Mouse (Mus musculus) C2C12 (cell line): Measurements from ENCODE around the gene Hoga1. TPM values are rescaled to one million over a fixed set of nuclear protein-coding genes. Genes with fewer than 3 reads are reported as not detected.

Experiments used
- H3K27me3 ChIP-seq: one replicate; pipeline ENCODE4 v1.6.1; 2011; ENCODE audit not compliant: control insufficient read depth, insufficient read depth, insufficient read length
- H3K36me3 ChIP-seq: one replicate; pipeline ENCODE4 v1.6.1; 2011; ENCODE audit not compliant: control insufficient read depth, insufficient read depth
- H3K4me3 ChIP-seq: one replicate; pipeline ENCODE4 v1.5.1; 2011; ENCODE audit warnings: mild to moderate bottlenecking, control low read depth; ENCODE audit not compliant: poor library complexity, insufficient read depth, severe bottlenecking
- H3K79me2 ChIP-seq: one replicate; pipeline ENCODE4 v1.6.1; 2011; ENCODE audit not compliant: control insufficient read depth, insufficient read depth
- H3K79me3 ChIP-seq: one replicate; pipeline ENCODE4 v1.6.1; 2011; ENCODE audit warnings: low read depth, control low read depth
- H3ac ChIP-seq: one replicate; pipeline ENCODE3; 2011; ENCODE audit warnings: low read depth; ENCODE audit not compliant: control insufficient read depth, insufficient read length
- CEBPB ChIP-seq: IDR thresholded peaks from one replicate; pipeline ENCODE4 v1.6.1; 2011; ENCODE audit warnings: low read depth, mild to moderate bottlenecking, control low read depth, moderate library complexity
- CTCF ChIP-seq: IDR thresholded peaks from one replicate; pipeline ENCODE4 v1.5.1; 2011; ENCODE audit not compliant: control insufficient read depth, insufficient read depth, insufficient read length
- FOSL1 ChIP-seq: IDR thresholded peaks from one replicate; pipeline ENCODE4 v1.8.0; 2011; ENCODE audit warnings: mild to moderate bottlenecking, low read length; ENCODE audit not compliant: poor library complexity, insufficient read depth, severe bottlenecking
- MAX ChIP-seq: IDR thresholded peaks from one replicate; pipeline ENCODE4 v1.6.1; 2011; ENCODE audit warnings: mild to moderate bottlenecking, control low read depth
- MYOD1 ChIP-seq: IDR thresholded peaks from one replicate; pipeline ENCODE4 v1.6.1; 2011; ENCODE audit warnings: low read depth; ENCODE audit not compliant: control insufficient read depth, insufficient read length
- MYOG ChIP-seq: IDR thresholded peaks from one replicate; pipeline ENCODE4 v1.6.1; 2011; ENCODE audit not compliant: control insufficient read depth, insufficient read length; ENCODE audit errors: extremely low read depth
- USF1 ChIP-seq: IDR thresholded peaks from one replicate; pipeline ENCODE4 v1.6.1; 2011; ENCODE audit warnings: low read depth, mild to moderate bottlenecking, control low read depth, moderate library complexity
- long read RNA-seq, 2 experiments: library from polyadenylated mRNA; unstranded; transcript quantifications; one replicate each; pipeline ENCODE4 v2.0.0; 2019 to 2020
- polyA plus RNA-seq: library from polyadenylated mRNA; unstranded; fragments of >200 nt; fragmentation: generic; extraction: Trizol; gene quantifications from one replicate; pipeline ENCODE4 v1.2.1, GENCODE M21; 2012; ENCODE audit warnings: missing spikeins

The Hoga1 gene
- polyA plus RNA-seq: 0.30 TPM
- long read RNA-seq, experiment 1, partial matches to known transcripts: 0 of 1 reads
- long read RNA-seq, experiment 1, other reads (novel, unspliced or antisense): 0 of 1 reads
- long read RNA-seq, experiment 2, partial matches to known transcripts: 0 of 3 reads
- long read RNA-seq, experiment 2, other reads (novel, unspliced or antisense): 1 of 3 reads

- H3K79me3 ChIP-seq: no peaks in the 10 kb centered on the region
- H3K79me2 ChIP-seq: no peaks in the 10 kb centered on the region
Measured at GRCm38 (mm10) chr19:42045269-42046102, at the start of gene Hoga1. Gene Hoga1 (plus strand): TSS chr19:42045610.

GRCm38 (mm10) chr19:41997090-41997489 is 48.3 kb upstream of the Hoga1 start:
- peaks cover 4% of the 10 kb centered on the region for H3K36me3 ChIP-seq
- TF ChIP-seq USF1 (no peak), MYOG (no peak), CEBPB (no peak), MYOD1 (no peak), CTCF (no peak), MAX (no peak), FOSL1 (no peak)
- no peak overlapping the region for H3ac ChIP-seq
- no peak overlapping the region for H3K4me3 ChIP-seq
- H3K79me2 ChIP-seq: peaks cover 88% of the 10 kb centered on the region
- no peaks in the 10 kb centered on the region for H3K27me3 ChIP-seq
- peaks cover 55% of the 10 kb centered on the region for H3K79me3 ChIP-seq

More at GRCm38 (mm10) chr19:42045269-42046102, at the start of gene Hoga1:
- TF ChIP-seq MYOD1 (no peak), FOSL1 (no peak), USF1 (peak; percentile 90), MYOG (no peak), MAX (peak; percentile 94), CTCF (peak; percentile 57), CEBPB (no peak)
- Histone ChIP-seq H3ac (no peak within 1 kb of the TSS), H3K4me3 (no peak within 1 kb of the TSS), H3K36me3 (no peaks in the 10 kb centered on the region), H3K27me3 (no peaks in the 10 kb centered on the region)

- no peak overlapping the region for H3ac ChIP-seq
- peaks cover 92% of the 10 kb centered on the region for H3K79me2 ChIP-seq
- no peaks in the 10 kb centered on the region for H3K27me3 ChIP-seq
- no peak for TF ChIP-seq MYOD1
- TF ChIP-seq FOSL1: peak; percentile 15
- TF ChIP-seq USF1: no peak
- peak; percentile 63 for TF ChIP-seq MAX
- TF ChIP-seq CTCF: no peak
- TF ChIP-seq CEBPB: peak; percentile 67
- no peak for TF ChIP-seq MYOG
- no peak overlapping the region for H3K4me3 ChIP-seq
- peaks cover 4% of the 10 kb centered on the region for H3K36me3 ChIP-seq
- H3K79me3 ChIP-seq: peaks cover 69% of the 10 kb centered on the region
Measured at GRCm38 (mm10) chr19:41998770-41999548, 46.5 kb upstream of the Hoga1 start.

GRCm38 (mm10) chr19:41999688-42000283 is 45.6 kb upstream of the Hoga1 start:
- TF ChIP-seq USF1 (no peak), MAX (no peak)
- peaks cover 70% of the 10 kb centered on the region for H3K79me3 ChIP-seq
- H3K36me3 ChIP-seq: peaks cover 4% of the 10 kb centered on the region
- H3K4me3 ChIP-seq: no peak overlapping the region
- H3K27me3 ChIP-seq: no peaks in the 10 kb centered on the region
- H3ac ChIP-seq: no peak overlapping the region
- peaks cover 92% of the 10 kb centered on the region for H3K79me2 ChIP-seq

GRCm38 (mm10) chr19:42000446-42000958 is 44.9 kb upstream of the Hoga1 start:
- peaks cover 92% of the 10 kb centered on the region for H3K79me2 ChIP-seq
- no peak overlapping the region for H3ac ChIP-seq
- H3K36me3 ChIP-seq: peaks cover 4% of the 10 kb centered on the region
- H3K27me3 ChIP-seq: no peaks in the 10 kb centered on the region
- H3K4me3 ChIP-seq: no peak overlapping the region
- peak; percentile 92 for TF ChIP-seq MYOD1
- TF ChIP-seq CEBPB: no peak
- peaks cover 76% of the 10 kb centered on the region for H3K79me3 ChIP-seq
